Mouse (Mus musculus) brain, embryonic 14.5 days (tissue): Measurements from ENCODE around the gene Tacc2.

ENCODE experiments used
- CTCF ChIP-seq: fragments of 200-500 bp; IDR thresholded peaks from 2 replicates; pipeline ENCODE4 v1.5.1; 2012; ENCODE audit warnings: inconsistent platforms, mild to moderate bottlenecking, moderate library complexity, borderline replicate concordance; ENCODE audit not compliant: insufficient read depth, insufficient read length; ENCODE audit errors: extremely low read depth
- POLR2A ChIP-seq: fragments of 200-500 bp; IDR thresholded peaks from 2 replicates; pipeline ENCODE4 v1.6.1; 2012; ENCODE audit warnings: mild to moderate bottlenecking, inconsistent platforms, borderline replicate concordance; ENCODE audit not compliant: poor library complexity, insufficient read depth, insufficient read length, severe bottlenecking; ENCODE audit errors: extremely low read depth

- TF ChIP-seq CTCF, result no peak
- no peak for TF ChIP-seq POLR2A
Measured at GRCm38 (mm10) chr7:130545893-130546292, 31.3 kb upstream of the Tacc2 start.
